Mouse (Mus musculus) cerebellum, adult 2 months (tissue): ENCODE measurements around the gene Drap1.

Source experiments
- CTCF ChIP-seq: fragments of 200-500 bp; IDR thresholded peaks from 2 replicates; pipeline ENCODE4 v1.5.1; 2011; ENCODE audit warnings: low read depth, mild to moderate bottlenecking, control low read depth, low read length, moderate library complexity, borderline replicate concordance; ENCODE audit not compliant: insufficient read depth
- POLR2A ChIP-seq: fragments of 200-500 bp; IDR thresholded peaks from 2 replicates; pipeline ENCODE4 v1.6.1; 2011; ENCODE audit warnings: low read length, control low read depth, borderline replicate concordance; ENCODE audit not compliant: insufficient read depth

DNA sequence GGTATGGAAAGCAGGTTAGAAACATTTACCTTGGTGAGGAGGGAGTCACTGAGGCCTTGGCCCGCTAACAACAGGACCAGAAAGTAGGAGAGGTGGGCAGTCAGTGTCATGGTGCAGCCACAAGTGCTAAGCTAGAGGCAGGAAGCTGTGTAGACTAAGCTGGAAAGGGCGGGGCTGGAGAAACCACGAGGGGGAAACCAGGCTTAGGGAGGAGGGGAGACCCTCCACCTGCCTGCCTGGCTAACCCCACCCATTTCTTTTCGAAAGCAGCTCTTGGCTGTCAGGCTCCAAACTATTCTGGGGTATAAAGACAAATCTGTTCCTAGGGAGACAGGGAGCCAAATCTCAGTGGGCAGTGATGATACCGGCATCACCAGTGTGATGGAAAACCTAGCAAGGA is 43.6 kb upstream of the Drap1 start, which contains the start of gene Ctsw:
- TF ChIP-seq CTCF (no peak), POLR2A (no peak)
